Mouse (Mus musculus) kidney, adult 18-20 months (tissue): ENCODE data around the gene Daam2.

Experiments
- DNase-seq: peaks from one replicate; pipeline ENCODE4 v3.0.0; 2021

Daam2 gene

GRCm38 (mm10) chr17:49563830-49564470 is at the start of gene Daam2:
TSS of gene Daam2 (minus strand) at chr17:49564343.
- DNase-seq, result peak; percentile 76

DNA sequence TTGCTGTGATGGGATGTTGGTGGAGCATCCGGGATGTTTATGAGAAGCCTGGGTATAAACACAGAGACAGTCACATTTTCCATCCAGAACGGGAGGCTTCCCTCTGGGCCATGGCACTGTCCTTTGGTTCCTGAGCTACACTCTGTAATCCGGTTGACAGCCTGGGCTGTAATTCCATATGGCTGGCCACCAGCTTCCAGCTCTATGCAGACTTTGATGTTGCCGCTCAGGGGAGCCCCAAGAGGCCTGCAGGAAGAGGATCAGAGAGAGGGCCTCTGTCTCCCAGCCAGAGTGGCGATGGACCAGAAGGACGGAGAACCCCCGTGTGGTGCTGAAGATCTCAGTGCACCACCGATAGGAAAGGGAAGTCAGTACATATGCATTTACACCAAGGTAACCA is 46.2 kb upstream of the Daam2 start:
- no peak for DNase-seq

DNA sequence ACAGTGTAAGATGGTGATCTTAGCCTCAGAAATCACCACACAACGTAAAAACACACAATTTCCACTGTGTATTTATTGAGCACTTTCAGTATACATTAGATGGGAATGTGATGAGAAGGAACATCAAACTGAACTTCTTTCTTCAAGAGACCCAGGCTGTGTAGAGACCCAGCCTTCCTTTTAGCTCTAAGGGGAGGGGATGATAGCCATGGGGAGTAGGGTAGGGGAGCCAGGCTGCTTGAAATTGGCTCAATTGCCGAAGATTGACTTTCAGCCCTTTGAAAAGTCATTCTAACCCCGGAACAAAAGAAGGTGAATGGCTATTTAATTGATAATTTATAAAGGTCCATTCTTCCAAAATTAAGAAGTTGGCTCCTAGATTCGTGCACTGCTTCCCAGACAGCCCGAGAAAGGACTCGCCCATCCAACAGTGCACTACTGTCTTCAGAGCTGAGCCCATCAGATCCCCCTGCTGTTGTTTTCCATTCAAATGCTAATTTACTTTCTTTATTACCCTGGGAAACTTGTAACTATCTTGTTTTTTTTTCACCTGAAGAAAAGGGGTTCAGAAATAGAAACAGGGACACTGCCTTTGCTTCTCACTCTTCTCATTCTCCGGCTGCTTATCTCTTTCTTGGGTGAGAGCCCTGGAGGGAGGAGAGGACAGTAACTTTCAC is 43.3 kb upstream of the Daam2 start:
- DNase-seq, result no peak

DNA sequence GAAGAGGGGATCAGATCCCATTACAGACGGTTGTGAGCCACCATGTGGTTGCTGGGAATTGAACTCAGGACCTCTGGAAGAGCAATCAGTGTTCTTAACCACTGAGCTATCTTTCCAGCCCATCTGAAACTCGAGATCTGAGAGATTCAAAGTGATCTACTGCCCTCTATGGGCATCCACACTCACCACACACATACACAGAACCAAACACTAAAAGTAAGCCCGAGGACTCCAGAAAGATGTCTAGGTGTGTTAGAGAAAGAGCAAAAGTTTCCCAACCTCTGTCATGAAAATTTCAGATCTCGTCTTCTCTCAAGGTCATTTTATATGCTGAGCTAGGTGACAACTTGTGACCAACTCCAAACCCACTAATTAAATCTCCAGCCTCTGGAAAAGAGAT is 41.3 kb upstream of the Daam2 start:
- DNase-seq, result no peak

DNA sequence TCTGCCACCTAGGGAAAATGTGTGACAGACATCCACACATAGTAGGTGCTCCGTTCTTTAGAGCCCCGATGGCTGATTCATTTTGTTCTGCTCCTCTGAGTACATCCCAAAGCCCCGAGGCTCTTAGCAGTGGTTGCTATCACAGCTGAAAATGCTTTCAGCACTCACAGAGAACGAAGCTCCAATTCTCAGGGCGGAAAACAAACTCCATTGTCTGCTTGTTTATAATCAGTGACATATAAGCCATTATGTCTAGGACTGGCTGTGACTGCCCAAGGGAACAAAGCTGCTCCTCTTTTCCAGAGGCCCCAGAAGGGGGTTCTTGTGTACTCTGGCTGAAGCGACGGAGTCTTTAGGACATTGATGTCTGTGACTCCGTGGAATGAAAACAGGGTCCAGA is 25.9 kb upstream of the Daam2 start:
- DNase-seq, result no peak

GRCm38 (mm10) chr17:49582471-49582870 is 18.3 kb upstream of the Daam2 start:
- DNase-seq, result no peak

DNA sequence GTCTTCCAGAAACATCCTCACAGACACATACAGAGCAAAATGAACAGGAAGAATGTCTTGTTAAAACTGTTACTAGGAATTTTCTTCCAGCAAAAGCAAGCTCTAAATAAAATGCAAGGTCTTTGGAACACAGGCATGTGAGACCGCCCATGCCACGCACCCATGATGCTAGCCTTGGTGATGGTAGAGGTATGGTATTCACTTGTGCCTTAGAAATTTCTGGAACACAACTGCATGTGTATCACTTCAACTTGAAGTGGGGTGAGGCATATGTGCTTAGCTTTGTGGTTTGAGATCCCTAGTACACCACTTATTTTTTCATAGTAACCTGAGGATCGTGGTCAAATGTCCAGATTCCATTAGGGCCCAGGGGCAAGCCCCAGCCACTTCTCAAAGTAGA is 13.2 kb upstream of the Daam2 start:
- DNase-seq, result no peak

GRCm38 (mm10) chr17:49568717-49569116 is 4.6 kb upstream of the Daam2 start:
- DNase-seq, result no peak

DNA sequence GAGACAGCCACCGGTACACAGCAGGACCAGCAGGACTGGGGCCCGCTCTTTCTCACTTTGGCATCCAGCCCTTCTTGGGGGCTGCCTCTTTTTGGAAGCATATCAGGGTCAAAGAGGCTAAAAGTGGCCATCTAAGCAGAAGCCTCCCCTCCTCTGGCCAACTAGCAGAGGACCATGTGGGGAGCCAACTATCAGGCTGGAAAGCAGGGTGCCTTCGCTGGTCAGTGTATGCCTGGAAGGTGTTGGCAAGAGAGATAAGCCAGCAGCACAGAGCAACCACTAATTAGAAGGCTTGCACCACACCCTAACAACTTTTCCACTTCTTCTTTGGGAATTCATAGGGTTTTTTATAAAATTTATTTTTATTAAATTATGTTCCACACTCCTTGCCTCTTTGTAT is 346 bp upstream of the Daam2 start:
- no peak for DNase-seq

- DNase-seq, result no peak
Observed at GRCm38 (mm10) chr17:49563416-49563780, 745 bp downstream of the Daam2 start.

- DNase-seq, result no peak
Observed at GRCm38 (mm10) chr17:49562701-49563415, 1.3 kb downstream of the Daam2 start.

GRCm38 (mm10) chr17:49561985-49562384 is 2.2 kb downstream of the Daam2 start:
- DNase-seq, result no peak

DNA sequence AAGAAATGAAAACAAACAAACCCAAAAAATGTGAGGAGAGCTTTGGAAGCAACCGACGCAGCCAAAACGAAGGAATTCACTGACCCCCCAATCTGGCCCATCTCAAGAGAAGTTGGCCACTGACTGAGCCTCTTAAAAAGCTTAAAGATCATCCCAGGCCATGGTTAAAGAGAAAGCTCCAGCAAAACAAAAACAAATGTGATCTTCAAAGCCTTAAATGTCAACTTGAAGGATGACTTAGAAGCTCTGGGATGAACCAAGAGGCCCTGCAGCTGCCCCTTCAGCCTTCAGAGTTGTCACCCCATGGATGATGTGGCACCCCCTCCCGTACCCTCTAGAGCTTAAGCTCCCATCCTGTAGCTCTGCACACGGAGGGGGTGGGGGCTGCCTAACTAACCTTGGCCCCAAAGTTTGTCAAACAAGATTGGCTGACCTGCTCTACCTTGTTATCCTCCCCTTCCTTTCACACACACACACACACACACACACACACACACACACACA is 4.3 kb downstream of the Daam2 start:
- no peak for DNase-seq

DNA sequence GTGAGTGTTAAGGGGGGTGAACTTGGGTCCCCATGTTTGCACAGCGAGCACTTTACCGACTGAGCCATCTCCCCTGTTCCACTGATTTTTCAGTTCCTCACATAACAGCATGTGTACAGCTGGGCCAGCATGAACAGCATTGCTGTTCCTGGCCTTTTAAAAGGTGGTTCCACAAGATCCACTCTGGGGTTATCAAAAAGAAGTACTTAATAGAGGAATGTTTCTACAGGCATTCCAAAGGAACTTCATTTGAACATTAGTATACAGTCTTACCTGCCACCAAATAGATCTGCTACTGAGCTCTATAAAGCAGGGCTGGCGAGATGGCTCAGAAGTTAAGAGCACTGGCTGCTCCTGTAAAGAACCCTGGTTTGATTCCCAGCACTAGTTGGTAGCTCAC is 8.0 kb downstream of the Daam2 start:
- no peak for DNase-seq

DNA sequence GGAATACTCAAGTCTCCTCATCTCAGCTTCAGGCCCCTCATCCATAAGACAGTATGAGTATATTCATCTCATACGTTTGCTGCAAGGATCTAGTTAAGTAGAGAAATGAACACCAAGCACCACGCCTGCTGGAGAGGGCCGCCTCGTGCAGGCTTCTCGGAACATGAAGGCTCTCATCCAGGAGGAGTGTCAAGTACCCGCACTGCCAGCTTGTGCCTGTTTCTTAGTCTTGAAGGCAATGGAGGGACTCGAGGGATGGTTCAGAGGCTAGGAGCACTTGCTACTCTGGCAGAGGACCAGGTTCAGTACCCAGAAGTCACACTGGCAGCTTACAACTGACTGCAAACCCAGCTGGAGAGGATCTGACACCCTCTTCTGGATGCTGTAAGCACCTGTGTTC is 12.2 kb downstream of the Daam2 start:
- no peak for DNase-seq

GRCm38 (mm10) chr17:49551465-49551864 is 12.7 kb downstream of the Daam2 start:
- no peak for DNase-seq

DNA sequence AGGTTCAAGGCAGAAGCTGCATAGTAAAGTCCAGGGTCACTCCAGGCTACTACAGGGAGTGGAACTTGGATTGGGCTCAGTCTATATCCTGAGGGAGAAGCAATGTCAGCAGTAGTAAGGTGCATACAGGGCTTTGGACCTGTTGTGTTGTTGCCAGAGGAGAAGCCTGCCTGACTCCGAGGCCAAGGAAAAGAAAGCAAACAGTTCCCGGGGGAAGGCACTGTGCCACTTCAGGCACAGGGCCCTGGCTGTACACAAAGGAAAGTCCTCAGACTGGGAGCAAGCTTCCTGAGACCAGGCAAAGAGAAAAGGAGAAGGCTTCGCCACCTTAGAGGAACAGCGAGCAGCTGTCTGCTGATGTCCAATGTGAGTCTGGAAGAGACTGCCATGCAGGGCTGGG is 18.1 kb downstream of the Daam2 start:
- DNase-seq, result no peak

- DNase-seq, result no peak
Observed at GRCm38 (mm10) chr17:49545424-49545823, 18.7 kb downstream of the Daam2 start.

- no peak for DNase-seq
Observed at GRCm38 (mm10) chr17:49544561-49544960, 19.6 kb downstream of the Daam2 start.

- DNase-seq, result no peak
Observed at GRCm38 (mm10) chr17:49540706-49541105, 23.4 kb downstream of the Daam2 start.

- DNase-seq, result peak; percentile 46
Observed at GRCm38 (mm10) chr17:49539204-49539603, 24.9 kb downstream of the Daam2 start.

- DNase-seq, result no peak
Observed at GRCm38 (mm10) chr17:49535580-49535979, 28.6 kb downstream of the Daam2 start.

GRCm38 (mm10) chr17:49534267-49534719 is 29.9 kb downstream of the Daam2 start:
- DNase-seq, result peak; percentile 32

GRCm38 (mm10) chr17:49531661-49532060 is 32.5 kb downstream of the Daam2 start:
- no peak for DNase-seq
